Mouse (Mus musculus): ENCODE results near the gene Mov10l1. TPM values are rescaled to one million over a fixed set of nuclear protein-coding genes. Genes with fewer than 3 reads are reported as not detected.

Gene Mov10l1
- total and polyA plus RNA-seq, 2 experiments from 2014 or later = 74.3 to 124 TPM

DNA sequence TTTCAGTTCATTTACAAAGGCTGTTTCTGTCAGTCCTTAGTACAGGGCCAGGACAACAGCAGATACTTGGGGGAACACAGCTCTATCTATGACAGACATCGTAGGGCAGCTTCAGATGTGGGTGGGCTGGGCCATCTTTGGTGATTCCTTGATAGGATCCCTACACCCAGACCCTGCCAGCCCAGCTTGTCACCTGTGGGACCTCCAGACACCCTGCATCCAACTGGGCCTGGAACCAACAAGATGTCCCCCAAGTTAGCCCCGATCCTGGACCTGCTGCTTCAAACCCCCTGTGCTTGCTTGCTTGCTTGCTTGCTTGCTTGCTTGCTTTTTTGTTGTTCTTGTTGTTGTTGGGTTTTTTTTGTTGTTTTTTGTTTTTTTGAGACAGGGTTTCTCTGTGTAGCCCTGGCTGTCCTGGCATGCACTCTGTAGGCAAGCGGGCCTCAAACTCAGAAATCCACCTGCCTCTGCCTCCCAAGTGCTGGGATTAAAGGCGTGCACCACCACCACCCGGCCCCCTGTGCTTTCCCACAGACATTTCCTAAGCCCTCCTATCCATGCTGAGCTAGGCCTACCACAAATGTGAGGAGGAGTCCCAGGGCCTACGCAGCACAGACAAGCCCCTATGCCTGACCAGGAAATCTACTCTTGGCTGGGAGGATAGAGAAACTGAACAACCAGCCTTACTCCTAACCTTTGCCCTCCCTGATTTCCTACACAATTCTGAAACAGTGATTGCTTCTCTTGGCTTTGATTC, 79.2 kb downstream of the Mov10l1 start:
- TF ChIP-seq CTCF (IDR thresholded peaks at IDR 0.05; ENCODE audit: low read depth) = no peak
- TF ChIP-seq EP300 (IDR thresholded peaks at IDR 0.05; ENCODE audit: low read depth) = no peak
- Histone ChIP-seq H3K9ac (replicated peaks; ENCODE audit: low read depth, low read length) (no peak overlapping the region), H3K27ac (ENCODE audit: low read depth) (no peak overlapping the region), H3K4me1 (ENCODE audit: control insufficient read depth, insufficient read depth) (peaks cover 4% of the 10 kb centered on the region; the same call in 1 of the 2 replicates), H3K36me3 (replicated peaks; ENCODE audit: control insufficient read depth, insufficient read depth, low read length) (no peaks in the 10 kb centered on the region), H3K9me3 (replicated peaks; ENCODE audit: control insufficient read depth, low read length) (no peaks in the 10 kb centered on the region), H3K4me2 (ENCODE audit: low read depth, low read length) (no peak overlapping the region), H3K27me3 (ENCODE audit: control insufficient read depth, insufficient read depth, low read length) (peaks cover 34% of the 10 kb centered on the region), H3K4me3 (ENCODE audit: low read depth, low read length) (no peak overlapping the region)
- DNase-seq (ENCODE audit: low spot score) = no peak
- WGBS = 89% methylated on average over 6 of the region's 6 CpGs
- no peak for ATAC-seq (ENCODE audit: insufficient read depth, low read depth)

DNA sequence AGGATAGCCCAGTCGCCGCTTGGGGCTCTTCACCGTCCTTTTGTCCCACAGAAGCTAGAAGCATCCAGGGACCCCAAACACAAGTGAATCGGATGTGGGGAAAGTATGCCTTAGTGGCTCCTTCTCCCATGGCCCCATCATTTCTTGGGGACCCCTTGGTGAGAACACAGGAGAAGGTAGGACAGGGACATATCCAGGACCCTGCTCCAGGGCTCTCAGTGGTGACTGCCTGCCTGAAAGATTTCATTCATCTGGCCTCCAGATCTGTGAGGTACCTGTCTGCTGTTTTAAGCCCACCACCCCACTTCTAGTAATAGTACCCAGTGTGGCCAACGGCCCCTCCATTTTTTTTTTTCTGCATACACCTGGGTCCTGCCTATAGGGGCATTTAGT, 79.8 kb downstream of the Mov10l1 start:
- Histone ChIP-seq H3K4me1 (ENCODE audit: control insufficient read depth, insufficient read depth) (peaks cover 4% of the 10 kb centered on the region; the same call in 1 of the 2 replicates), H3K9me3 (replicated peaks; ENCODE audit: control insufficient read depth, low read length) (no peaks in the 10 kb centered on the region), H3K4me3 (ENCODE audit: low read depth, low read length) (no peak overlapping the region), H3K9ac (replicated peaks; ENCODE audit: low read depth, low read length) (no peak overlapping the region), H3K27me3 (ENCODE audit: control insufficient read depth, insufficient read depth, low read length) (peaks cover 38% of the 10 kb centered on the region), H3K36me3 (replicated peaks; ENCODE audit: control insufficient read depth, insufficient read depth, low read length) (no peaks in the 10 kb centered on the region), H3K27ac (ENCODE audit: low read depth) (no peak overlapping the region), H3K4me2 (ENCODE audit: low read depth, low read length) (no peak overlapping the region)
- no peak for ATAC-seq (ENCODE audit: insufficient read depth, low read depth)
- TF ChIP-seq EP300 (IDR thresholded peaks at IDR 0.05; ENCODE audit: low read depth) (no peak), CTCF (IDR thresholded peaks at IDR 0.05; ENCODE audit: low read depth) (no peak)
- WGBS = 82% methylated on average over 5 of the region's 5 CpGs
- no peak for DNase-seq (ENCODE audit: low spot score)

DNA sequence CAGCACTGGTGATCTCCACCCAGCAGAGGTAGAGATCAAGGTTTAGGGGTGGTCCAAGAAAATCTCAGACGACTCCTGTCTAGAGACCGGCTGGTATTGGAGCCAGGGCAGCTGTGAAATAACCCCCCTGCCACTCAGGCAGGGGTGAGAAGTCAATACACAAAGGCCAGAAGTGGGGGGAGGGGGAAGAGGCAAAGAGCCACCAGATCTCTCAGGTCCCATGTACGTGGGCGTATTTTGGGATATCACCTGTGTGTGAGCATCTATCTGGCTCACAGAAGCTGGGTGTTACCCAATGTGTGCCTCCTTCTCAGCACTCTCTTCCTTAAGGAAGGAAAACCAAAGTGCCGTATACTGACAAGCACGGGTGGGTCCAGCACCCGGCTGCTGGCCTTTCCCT, 80.3 kb downstream of the Mov10l1 start:
- Histone ChIP-seq H3K4me2 (ENCODE audit: low read depth, low read length) (no peak overlapping the region), H3K9ac (replicated peaks; ENCODE audit: low read depth, low read length) (no peak overlapping the region), H3K9me3 (replicated peaks; ENCODE audit: control insufficient read depth, low read length) (no peaks in the 10 kb centered on the region), H3K27me3 (ENCODE audit: control insufficient read depth, insufficient read depth, low read length) (peaks cover 43% of the 10 kb centered on the region), H3K27ac (ENCODE audit: low read depth) (no peak overlapping the region), H3K4me3 (ENCODE audit: low read depth, low read length) (no peak overlapping the region), H3K4me1 (ENCODE audit: control insufficient read depth, insufficient read depth) (peaks cover 4% of the 10 kb centered on the region; the same call in 1 of the 2 replicates), H3K36me3 (replicated peaks; ENCODE audit: control insufficient read depth, insufficient read depth, low read length) (no peaks in the 10 kb centered on the region)
- no peak for ATAC-seq (ENCODE audit: insufficient read depth, low read depth)
- no peak for DNase-seq (ENCODE audit: low spot score)
- no peak for TF ChIP-seq CTCF (IDR thresholded peaks at IDR 0.05; ENCODE audit: low read depth)
- TF ChIP-seq EP300 (IDR thresholded peaks at IDR 0.05; ENCODE audit: low read depth) = no peak
- 78% methylated on average over 7 of the region's 7 CpGs for WGBS

DNA sequence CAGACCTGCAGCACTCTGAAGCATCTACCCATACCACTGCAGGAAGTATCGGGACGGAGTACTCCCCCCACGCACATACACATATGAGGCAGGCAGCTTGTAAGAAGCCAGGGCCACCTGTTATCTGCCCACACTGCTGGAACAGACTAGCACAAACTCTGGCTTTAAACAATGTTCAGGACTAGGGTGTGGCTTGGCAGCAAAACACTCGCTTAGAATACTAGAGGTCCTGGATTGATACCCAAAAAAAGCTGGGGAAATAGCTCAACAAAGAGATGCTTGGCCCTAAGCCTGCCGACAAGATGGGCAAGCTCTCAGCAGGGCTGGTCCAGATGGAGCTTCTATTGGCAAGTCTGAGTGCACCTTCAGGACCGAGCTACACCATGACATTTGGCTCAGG, 80.8 kb downstream of the Mov10l1 start:
- Histone ChIP-seq H3K4me3 (ENCODE audit: low read depth, low read length) (no peak overlapping the region), H3K36me3 (replicated peaks; ENCODE audit: control insufficient read depth, insufficient read depth, low read length) (no peaks in the 10 kb centered on the region)

DNA sequence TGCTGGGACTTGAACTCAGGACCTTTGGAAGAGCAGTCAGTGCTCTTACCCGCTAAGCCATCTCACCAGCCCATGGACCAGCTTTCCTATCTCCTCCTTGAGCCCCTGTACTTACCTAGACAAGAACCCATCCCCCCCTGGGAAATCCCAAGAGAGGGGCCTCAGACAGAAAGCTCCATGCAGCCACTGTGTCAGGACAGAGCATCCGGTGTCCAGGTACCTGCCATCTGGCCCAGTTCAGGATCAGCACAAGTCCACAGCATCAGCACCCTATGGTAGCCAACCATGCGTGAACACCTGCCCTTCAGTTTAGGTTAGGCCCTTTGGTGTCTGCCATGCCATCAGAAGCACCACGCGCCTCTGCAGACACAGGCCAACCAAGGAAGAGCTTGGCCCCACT, 82.2 kb downstream of the Mov10l1 start:
- H3K27me3 ChIP-seq (ENCODE audit: control insufficient read depth, insufficient read depth, low read length) = peaks cover 42% of the 10 kb centered on the region
- TF ChIP-seq EP300 (IDR thresholded peaks at IDR 0.05; ENCODE audit: low read depth) = no peak
- no peak for TF ChIP-seq CTCF (IDR thresholded peaks at IDR 0.05; ENCODE audit: low read depth)
- H3K4me3 ChIP-seq (ENCODE audit: low read depth, low read length) = no peak overlapping the region
- no peak overlapping the region for H3K9ac ChIP-seq (replicated peaks; ENCODE audit: low read depth, low read length)
- WGBS = 93% methylated on average over 5 of the region's 5 CpGs
- no peaks in the 10 kb centered on the region for H3K36me3 ChIP-seq (replicated peaks; ENCODE audit: control insufficient read depth, insufficient read depth, low read length)
- DNase-seq (ENCODE audit: low spot score) (no peak), ATAC-seq (ENCODE audit: insufficient read depth, low read depth) (no peak)
- no peak overlapping the region for H3K4me2 ChIP-seq (ENCODE audit: low read depth, low read length)
- H3K9me3 ChIP-seq (replicated peaks; ENCODE audit: control insufficient read depth, low read length) = no peaks in the 10 kb centered on the region
- H3K4me1 ChIP-seq (ENCODE audit: control insufficient read depth, insufficient read depth) = peaks cover 4% of the 10 kb centered on the region; the same call in 1 of the 2 replicates
- H3K27ac ChIP-seq (ENCODE audit: low read depth) = no peak overlapping the region

More for the DNA sequence above, 80.8 kb downstream of the Mov10l1 start:
- no peak for TF ChIP-seq CTCF (IDR thresholded peaks at IDR 0.05; ENCODE audit: low read depth)
- TF ChIP-seq EP300 (IDR thresholded peaks at IDR 0.05; ENCODE audit: low read depth) = no peak
- no peak overlapping the region for H3K9ac ChIP-seq (replicated peaks; ENCODE audit: low read depth, low read length)
- no peak overlapping the region for H3K4me2 ChIP-seq (ENCODE audit: low read depth, low read length)
- peaks cover 4% of the 10 kb centered on the region; the same call in 1 of the 2 replicates for H3K4me1 ChIP-seq (ENCODE audit: control insufficient read depth, insufficient read depth)
- H3K27me3 ChIP-seq (ENCODE audit: control insufficient read depth, insufficient read depth, low read length) = peaks cover 43% of the 10 kb centered on the region
- no peak for ATAC-seq (ENCODE audit: insufficient read depth, low read depth)
- WGBS = 69% methylated on average over 6 of the region's 6 CpGs
- no peak for DNase-seq (ENCODE audit: low spot score)
- no peak overlapping the region for H3K27ac ChIP-seq (ENCODE audit: low read depth)
- no peaks in the 10 kb centered on the region for H3K9me3 ChIP-seq (replicated peaks; ENCODE audit: control insufficient read depth, low read length)

All from heart, postnatal 0 days (tissue).